Mouse (Mus musculus) cerebellum, adult 2 months (tissue): ENCODE measurements at regions not wholly inside any gene's neighbourhood (a gene's known extent, or its start where the extent isn't known, plus 50 kb on each side); places are given as distances from the start of the nearest gene placed in this dataset.

Source experiments
- CTCF ChIP-seq: fragments of 200-500 bp; IDR thresholded peaks from 2 replicates; pipeline ENCODE4 v1.5.1; 2011; ENCODE audit warnings: low read depth, mild to moderate bottlenecking, control low read depth, low read length, moderate library complexity, borderline replicate concordance; ENCODE audit not compliant: insufficient read depth
- POLR2A ChIP-seq: fragments of 200-500 bp; IDR thresholded peaks from 2 replicates; pipeline ENCODE4 v1.6.1; 2011; ENCODE audit warnings: low read length, control low read depth, borderline replicate concordance; ENCODE audit not compliant: insufficient read depth

DNA sequence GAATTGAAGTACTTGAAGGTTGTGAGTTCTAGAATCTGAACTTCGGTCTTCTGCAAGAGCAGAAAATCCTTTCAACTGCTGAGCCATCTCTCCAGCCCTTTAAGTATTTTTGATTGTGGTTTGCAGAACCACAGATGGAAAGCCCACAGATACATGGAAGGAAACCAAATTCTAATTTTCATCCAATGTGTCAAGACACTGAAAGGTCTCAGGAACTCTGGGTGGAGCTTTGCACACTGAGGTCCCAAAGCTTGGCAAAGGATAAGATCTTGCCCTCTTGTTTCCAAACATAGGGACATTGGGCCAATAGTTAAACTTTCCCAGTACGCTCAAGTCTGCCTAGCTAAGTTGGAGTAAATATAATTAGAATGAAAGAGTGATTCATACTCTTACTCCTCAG, 102.6 kb upstream of the Ado start:
- no peak for TF ChIP-seq POLR2A
- no peak for TF ChIP-seq CTCF
